Mouse (Mus musculus): ENCODE measurements around the gene Bmf.

Bmf gene

GRCm38 (mm10) chr2:118545242-118546103, 4.0 kb downstream of the Bmf start:
- peak; percentile 70 to 82 for DNase-seq (ENCODE audit: low spot score in 2 of 2)

GRCm38 (mm10) chr2:118543893-118544799, 5.3 kb downstream of the Bmf start:
- DNase-seq (ENCODE audit: low spot score in 2 of 2): peak in 1 of 2 experiments; percentile 56

DNA sequence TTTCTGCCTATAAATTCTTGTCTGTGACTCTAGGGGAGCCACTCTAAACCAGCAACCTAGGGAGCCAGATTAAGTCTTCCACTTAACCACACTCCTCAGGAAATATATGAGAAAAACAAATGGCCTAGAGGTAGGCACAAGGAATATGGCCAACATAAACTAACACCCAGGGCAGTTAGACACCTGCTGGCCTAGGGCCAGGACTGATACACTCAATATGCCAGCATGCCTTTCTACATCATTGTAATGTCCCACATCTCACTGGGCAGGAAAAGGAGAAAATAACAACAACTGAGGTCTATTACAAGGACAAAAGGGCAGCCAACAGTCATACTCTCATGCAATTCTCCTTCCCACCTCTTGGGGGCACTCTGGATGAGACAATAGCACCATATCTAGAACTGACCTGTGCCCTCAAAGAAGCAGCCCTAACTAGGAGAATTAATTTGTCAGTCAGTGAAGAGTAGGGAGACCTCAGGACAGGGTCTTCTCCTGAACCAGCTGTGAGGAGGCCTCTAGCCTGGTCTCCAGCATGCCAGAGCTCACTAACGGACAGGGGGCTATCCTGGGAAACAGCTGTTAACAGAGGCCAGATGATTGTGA, 6.4 kb downstream of the Bmf start:
- DNase-seq (ENCODE audit: low spot score in 2 of 2): no peak

- no peak for DNase-seq (ENCODE audit: low spot score in 2 of 2)
Observed at GRCm38 (mm10) chr2:118541716-118542115, 7.8 kb downstream of the Bmf start.

GRCm38 (mm10) chr2:118540691-118541117, 8.8 kb downstream of the Bmf start:
- DNase-seq (ENCODE audit: low spot score in 2 of 2): no peak

GRCm38 (mm10) chr2:118539881-118540516, 9.5 kb downstream of the Bmf start:
- no peak for DNase-seq (ENCODE audit: low spot score in 2 of 2)

GRCm38 (mm10) chr2:118539040-118539439, 10.4 kb downstream of the Bmf start:
- DNase-seq (ENCODE audit: low spot score in 2 of 2): no peak

- no peak for DNase-seq (ENCODE audit: low spot score in 2 of 2)
Observed at GRCm38 (mm10) chr2:118537226-118537625, 12.3 kb downstream of the Bmf start.

DNA sequence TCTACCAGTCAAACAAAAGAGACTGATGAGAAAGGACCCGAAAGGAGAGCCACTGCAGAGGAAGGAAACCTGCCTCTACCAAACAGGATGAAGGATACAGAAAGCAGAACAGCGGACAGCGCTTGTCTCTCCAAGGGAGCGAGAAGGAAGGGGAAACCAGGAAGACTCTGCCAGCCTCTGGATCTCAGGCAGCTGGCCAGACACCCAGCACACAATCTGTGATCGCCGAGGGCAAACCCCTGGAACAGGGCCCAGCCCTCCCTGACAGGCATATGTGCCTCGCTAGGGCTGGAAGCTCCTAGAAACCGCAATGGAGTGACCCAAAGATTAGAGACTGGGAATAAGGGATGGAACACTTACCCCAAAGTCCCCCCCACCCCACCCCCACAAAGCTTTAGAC, 12.9 kb downstream of the Bmf start:
- no peak for DNase-seq (ENCODE audit: low spot score in 2 of 2)

DNA sequence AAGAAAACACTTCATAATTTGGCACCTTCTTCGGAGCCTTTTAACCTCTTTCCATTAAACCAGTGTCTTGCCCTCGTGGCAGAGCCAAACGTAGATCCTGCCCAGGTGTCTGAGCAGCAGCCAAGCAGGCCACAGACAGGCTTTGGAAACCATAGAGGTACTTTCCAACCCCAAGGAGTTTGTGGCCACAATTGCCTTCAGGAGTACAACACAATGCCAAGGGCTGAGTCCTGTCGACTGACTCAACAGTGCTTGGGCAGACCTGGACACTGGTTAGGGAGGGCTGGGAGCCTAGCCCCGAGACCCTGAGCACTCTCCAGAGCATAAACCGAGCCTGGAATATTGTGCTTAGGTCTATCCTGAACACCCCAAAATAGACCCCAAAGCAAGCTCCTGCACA, 13.4 kb downstream of the Bmf start:
- DNase-seq (ENCODE audit: low spot score in 2 of 2): no peak

DNA sequence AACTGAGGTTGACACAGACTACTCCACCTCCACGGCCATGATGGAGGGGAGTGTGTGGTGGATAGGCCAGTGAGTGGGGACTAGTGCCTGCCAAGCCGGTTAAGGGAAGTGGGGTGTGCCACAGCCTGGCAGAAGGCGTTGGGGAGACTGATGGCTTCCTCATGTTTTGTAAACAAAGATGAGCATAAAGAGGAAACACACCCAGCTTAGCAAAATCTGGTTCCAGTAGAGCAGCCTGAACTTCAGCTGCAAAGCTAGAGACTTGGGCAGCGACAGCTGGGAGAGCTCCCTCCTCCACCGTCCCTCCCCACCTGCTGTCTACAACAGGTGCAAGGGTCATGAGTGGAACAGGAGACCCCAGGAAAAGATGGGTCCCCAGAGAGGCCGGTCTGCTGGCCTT, 15.5 kb downstream of the Bmf start:
- no peak for DNase-seq (ENCODE audit: low spot score in 2 of 2)

- no peak for DNase-seq (ENCODE audit: low spot score in 2 of 2)
Observed at GRCm38 (mm10) chr2:118532855-118533675, 16.4 kb downstream of the Bmf start.

GRCm38 (mm10) chr2:118532401-118532800, 17.1 kb downstream of the Bmf start:
- DNase-seq (ENCODE audit: low spot score in 2 of 2): no peak

DNA sequence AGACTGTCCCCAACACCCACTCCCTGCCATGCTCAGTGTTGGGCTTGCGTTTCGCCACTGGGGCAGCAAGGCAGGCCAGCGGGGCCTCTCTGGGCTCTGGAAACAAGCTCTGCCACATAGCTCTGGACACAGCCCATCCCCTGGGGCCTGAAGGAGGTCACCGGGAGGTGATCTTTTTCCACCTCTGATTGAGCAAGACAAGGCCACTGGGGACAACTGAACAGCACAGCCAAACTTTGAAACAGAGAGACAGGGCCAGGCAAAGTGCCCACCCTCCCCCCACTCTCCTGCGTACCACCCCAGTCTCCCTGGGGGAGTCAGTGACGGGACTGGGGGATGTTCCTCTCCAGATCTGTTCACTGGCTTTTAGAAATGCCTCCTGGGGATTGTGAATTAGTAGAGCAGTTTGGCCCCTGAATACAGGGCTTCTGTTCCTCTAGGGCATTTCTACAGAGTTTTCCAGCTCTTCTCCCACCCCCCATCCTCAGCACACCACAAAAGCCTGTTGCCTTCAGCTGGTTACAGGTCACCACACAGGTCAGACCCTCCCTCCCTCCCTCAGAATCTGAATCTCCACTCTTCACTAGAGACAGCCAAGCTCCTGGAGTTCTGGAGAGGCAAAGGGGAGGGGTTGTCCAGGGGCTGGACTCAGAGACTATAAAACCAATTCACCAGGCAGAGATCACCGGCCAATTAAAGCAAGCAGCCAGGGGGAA, 19.9 kb downstream of the Bmf start:
- DNase-seq (ENCODE audit: low spot score in 2 of 2): no peak

- DNase-seq (ENCODE audit: low spot score in 2 of 2): no peak
Observed at GRCm38 (mm10) chr2:118526545-118526944, 22.9 kb downstream of the Bmf start.

DNA sequence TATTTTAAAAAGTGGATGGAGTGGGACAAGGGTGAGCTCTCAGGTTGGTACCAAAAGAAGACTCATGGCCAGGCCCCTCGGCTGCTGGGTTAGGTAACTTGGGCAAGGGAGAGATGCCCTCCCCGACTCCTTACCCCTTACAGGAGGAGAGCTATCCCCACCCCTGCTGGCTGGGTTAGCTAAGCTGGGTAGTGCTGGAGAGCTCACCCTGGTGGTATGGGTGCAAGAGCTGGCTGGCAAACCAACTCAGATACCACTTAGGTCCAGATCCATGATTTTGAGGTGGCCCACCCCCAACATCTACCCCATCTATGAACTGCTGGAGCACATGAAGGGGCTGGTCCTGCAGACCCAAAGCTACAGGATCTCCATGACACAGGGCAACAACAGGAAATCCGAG, 24.7 kb downstream of the Bmf start:
- no peak for DNase-seq (ENCODE audit: low spot score in 2 of 2)

DNA sequence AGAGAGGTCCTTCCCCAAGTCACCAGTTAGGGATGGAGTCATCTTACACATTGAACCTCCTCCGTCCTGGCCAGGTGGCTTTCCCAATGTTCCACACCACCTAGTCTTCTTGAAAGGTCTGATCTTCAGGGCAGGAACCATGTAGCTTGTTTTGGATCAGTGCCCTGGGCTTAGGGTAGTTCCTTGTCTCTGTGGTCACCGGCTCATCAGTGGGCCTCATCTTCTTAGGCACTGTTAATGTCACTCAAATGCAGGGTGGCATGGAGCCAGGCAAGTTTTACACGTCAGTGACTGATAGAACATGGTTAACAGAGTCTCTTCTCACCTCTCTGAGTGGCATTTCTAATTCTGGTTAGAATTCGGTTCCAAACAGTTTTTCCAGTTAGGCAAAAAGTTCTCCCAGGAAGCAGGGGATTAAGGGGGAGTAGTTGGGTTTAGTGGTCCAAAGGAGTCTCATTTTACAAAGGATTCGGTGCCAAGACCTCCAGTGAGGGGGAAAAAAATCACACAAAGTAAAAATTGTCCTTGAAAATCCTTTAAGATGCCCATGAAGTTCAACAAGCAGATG, 26.2 kb downstream of the Bmf start:
- DNase-seq (ENCODE audit: low spot score in 2 of 2): no peak

DNA sequence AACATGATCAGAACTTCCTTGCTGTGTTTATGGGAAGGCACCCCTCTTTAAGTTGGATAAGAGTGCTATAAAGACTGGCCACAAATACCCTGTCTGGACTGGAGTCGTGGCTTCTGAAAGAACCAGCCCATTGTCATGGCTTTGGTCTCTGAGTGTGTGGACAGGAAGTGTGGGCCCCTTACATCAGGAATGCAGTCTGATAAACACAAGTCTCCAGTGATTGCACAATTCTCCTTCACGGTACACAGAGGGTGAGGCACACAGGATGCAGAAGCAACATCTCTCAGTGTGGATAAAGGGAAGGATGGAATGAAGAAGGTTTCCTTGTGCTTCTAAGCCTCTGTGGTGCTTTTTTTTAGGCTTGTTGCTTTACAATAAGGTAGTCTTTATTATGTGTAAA, 27.2 kb downstream of the Bmf start:
- DNase-seq (ENCODE audit: low spot score in 2 of 2): no peak

DNA sequence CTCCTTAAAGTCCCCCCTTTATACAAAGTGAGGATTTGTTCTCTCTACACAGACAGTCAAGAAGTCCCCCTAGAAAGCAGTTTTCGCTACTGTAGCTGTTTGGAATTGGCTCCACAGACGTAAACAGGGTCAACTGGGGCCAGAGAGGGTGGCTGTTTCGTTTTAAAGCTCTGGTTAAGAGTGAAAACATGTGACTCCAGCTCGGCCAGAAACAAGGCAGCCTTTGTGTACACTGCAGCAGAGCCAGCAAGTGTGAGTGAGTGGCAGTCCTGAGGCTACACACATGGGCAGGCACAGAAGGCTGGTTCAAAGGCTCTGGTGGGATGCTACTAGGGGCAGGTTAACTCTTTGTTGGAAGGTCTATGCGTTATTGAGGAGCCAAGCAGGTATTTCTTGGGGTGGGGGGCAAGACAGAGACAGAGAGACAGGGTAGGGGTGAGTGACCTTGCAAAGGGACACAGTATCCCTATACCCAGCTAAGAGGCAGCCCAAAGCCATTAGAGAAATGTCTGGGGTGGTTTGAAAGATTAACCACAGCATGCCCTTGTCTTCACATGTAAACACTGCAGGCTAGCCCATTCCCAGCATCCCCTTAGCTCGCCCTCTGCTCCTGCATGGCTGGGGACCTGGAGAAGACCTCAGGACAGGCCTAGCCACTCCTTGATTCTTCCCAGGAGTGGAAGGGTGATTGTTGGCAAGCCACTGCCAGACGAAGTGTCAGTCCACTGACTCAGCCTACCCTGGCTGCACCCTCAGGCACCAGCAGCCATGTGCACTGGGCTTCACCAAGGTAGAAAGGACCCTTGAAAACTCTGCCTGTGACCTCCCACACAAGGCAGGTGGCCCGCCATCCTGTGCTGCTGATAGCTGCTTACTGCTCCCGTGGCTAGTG, 29.2 kb downstream of the Bmf start:
- peak in 1 of 2 experiments; percentile 36 for DNase-seq (ENCODE audit: low spot score in 2 of 2)
